Mouse (Mus musculus): ENCODE results near the gene Hunk. TPM values are rescaled to one million over a fixed set of nuclear protein-coding genes. Genes with fewer than 3 reads are reported as not detected.

Hunk gene
- polyA plus RNA-seq, 1 experiment from 2014 or later: 17.9 TPM

- ATAC-seq (ENCODE audit: low FRiP score): no peak
- Histone ChIP-seq H3K9me3 (replicated peaks) (no peaks in the 10 kb centered on the region), H3K36me3 (peaks cover 13% of the 10 kb centered on the region), H3K4me3 (no peak overlapping the region), H3K27me3 (no peaks in the 10 kb centered on the region), H3K27ac (no peak overlapping the region), H3K4me2 (replicated peaks) (no peak overlapping the region), H3K4me1 (peaks cover 31% of the 10 kb centered on the region), H3K9ac (no peak overlapping the region)
- 82% methylated on average over 2 of the region's 2 CpGs for WGBS
These were observed 11.1 kb downstream of the Hunk start for GRCm38 (mm10) chr16:90396882-90397281.

- Histone ChIP-seq H3K27ac (no peak overlapping the region), H3K36me3 (no peaks in the 10 kb centered on the region), H3K9ac (no peak overlapping the region), H3K4me2 (replicated peaks) (peak overlapping the region; percentile 27; the same call in 1 of the 2 replicates), H3K9me3 (replicated peaks) (no peaks in the 10 kb centered on the region), H3K27me3 (no peaks in the 10 kb centered on the region), H3K4me1 (peaks cover 26% of the 10 kb centered on the region), H3K4me3 (no peak overlapping the region)
- WGBS: 8% methylated on average over 7 of the region's 9 CpGs
- ATAC-seq (ENCODE audit: low FRiP score): 0 out of 2 replicates have a peak, but pooled peaks have one; percentile 20
These were observed 14.5 kb downstream of the Hunk start for GRCm38 (mm10) chr16:90400314-90400713.

GRCm38 (mm10) chr16:90400906-90401666 lies 15.3 kb downstream of the Hunk start:
- Histone ChIP-seq H3K4me3 (no peak overlapping the region; the same call in 1 of the 2 replicates), H3K9ac (no peak overlapping the region), H3K4me2 (replicated peaks) (peak overlapping the region; percentile 40), H3K9me3 (replicated peaks) (no peaks in the 10 kb centered on the region), H3K27me3 (no peaks in the 10 kb centered on the region), H3K27ac (peak overlapping the region; percentile 52), H3K36me3 (no peaks in the 10 kb centered on the region), H3K4me1 (peaks cover 31% of the 10 kb centered on the region)
- 16% methylated on average over 12 of the region's 12 CpGs for WGBS
- ATAC-seq (ENCODE audit: low FRiP score): peak; percentile 62

GRCm38 (mm10) chr16:90402292-90402691 lies 16.5 kb downstream of the Hunk start:
- Histone ChIP-seq H3K9me3 (replicated peaks) (no peaks in the 10 kb centered on the region), H3K9ac (no peak overlapping the region), H3K27me3 (no peaks in the 10 kb centered on the region), H3K4me3 (no peak overlapping the region), H3K36me3 (no peaks in the 10 kb centered on the region), H3K4me1 (peaks cover 32% of the 10 kb centered on the region), H3K27ac (no peak overlapping the region), H3K4me2 (replicated peaks) (no peak overlapping the region)
- no peak for ATAC-seq (ENCODE audit: low FRiP score)
- 81% methylated on average over 7 of the region's 7 CpGs for WGBS

DNA sequence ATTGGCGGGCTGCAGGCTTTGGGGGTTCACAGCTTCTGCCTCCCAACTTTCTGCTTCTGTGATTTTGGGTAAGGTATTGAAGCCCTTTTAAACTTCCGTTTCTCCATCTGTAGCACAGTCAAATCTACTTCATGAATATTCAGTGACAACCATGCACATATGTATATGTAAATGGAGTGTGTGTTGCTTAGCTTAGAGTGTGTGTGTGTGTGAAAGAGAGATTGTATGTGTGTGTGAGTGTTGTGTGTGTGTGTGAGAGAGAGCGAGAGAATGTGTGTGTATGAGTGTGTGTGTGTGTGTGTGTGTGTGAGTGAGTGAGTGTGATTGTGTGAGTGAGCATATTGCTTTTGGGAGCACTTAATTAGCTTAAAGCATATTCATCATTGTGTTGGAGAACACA lies 19.4 kb downstream of the Hunk start:
- Histone ChIP-seq H3K9ac (no peak overlapping the region), H3K4me1 (peaks cover 57% of the 10 kb centered on the region), H3K4me3 (no peak overlapping the region), H3K36me3 (no peaks in the 10 kb centered on the region), H3K9me3 (replicated peaks) (no peaks in the 10 kb centered on the region), H3K27ac (no peak overlapping the region), H3K4me2 (replicated peaks) (no peak overlapping the region), H3K27me3 (no peaks in the 10 kb centered on the region)
- WGBS: 74% methylated on average over 3 of the region's 3 CpGs
- ATAC-seq (ENCODE audit: low FRiP score): no peak

DNA sequence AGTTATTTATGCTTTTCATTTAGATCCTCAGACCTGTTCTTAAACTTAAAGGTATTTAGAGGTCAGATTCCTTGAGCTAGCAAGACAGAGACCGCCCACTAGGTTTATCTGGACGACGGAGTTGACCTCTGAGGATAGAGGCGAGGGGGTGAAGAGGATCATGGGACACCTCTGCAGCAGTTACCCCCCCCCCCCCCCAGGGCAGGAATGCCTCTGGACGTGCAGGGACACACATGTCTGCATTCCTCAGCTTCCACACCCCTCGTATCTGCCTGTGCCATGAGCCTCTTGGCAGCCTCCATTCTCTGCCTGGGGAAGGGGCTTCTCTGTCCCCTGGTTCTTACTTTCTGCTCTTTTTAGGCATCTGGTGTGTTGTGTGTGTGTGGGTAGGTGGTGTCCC lies 19.8 kb downstream of the Hunk start:
- H3K4me1 ChIP-seq: peaks cover 57% of the 10 kb centered on the region

DNA sequence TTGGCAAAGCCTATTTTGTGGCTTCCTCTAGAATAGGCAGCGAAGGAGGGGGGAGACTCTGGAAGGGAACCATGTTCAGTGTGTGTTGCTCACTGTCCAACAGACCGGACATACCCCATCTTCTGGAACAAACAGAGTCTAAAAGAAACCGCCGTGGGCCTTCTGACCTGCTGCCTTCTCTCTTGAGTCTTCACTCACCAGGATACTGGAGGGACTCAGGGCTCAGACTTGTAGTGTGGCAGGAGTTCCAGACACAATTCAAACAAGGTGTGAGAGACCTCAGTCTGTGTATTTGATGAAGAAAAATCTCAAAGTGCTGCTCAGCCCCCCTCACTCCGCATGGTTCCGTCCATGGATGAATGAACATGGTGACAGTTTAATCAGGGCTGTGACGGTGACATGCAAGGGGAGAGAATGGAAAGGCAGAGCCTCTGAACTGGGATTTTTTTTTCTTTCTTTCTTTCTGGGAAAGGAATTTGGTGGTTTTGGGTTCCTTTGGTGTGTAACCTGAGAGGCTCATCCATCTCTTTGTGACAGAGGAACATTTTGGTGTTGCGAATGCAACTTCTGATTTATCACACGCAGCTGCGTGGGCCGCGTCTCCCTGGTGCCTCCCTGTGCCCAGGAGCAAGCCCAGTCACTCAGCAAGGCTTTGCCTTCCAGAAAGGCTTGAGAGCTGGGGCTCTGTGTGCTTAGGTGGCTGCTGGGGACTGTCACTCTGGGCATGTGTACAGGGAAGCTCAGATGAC lies 21.9 kb downstream of the Hunk start:
- H3K4me2 ChIP-seq (replicated peaks): 0 out of 2 replicates have a peak overlapping the region, but pooled peaks have one; percentile 24
- no peaks in the 10 kb centered on the region for H3K9me3 ChIP-seq (replicated peaks)
- H3K4me1 ChIP-seq: peaks cover 44% of the 10 kb centered on the region
- H3K27ac ChIP-seq: peak overlapping the region; percentile 78
- 11% methylated on average over 12 of the region's 12 CpGs for WGBS
- peaks cover 2% of the 10 kb centered on the region; the same call in 1 of the 2 replicates for H3K36me3 ChIP-seq
- no peak overlapping the region for H3K9ac ChIP-seq
- H3K27me3 ChIP-seq: no peaks in the 10 kb centered on the region
- no peak overlapping the region for H3K4me3 ChIP-seq
- ATAC-seq (ENCODE audit: low FRiP score): peak; percentile 71

More for the DNA sequence above, 19.8 kb downstream of the Hunk start:
- H3K27ac ChIP-seq: no peak overlapping the region
- H3K9ac ChIP-seq: no peak overlapping the region
- no peaks in the 10 kb centered on the region for H3K27me3 ChIP-seq
- no peak overlapping the region for H3K4me2 ChIP-seq (replicated peaks)
- no peak overlapping the region for H3K4me3 ChIP-seq
- no peaks in the 10 kb centered on the region for H3K9me3 ChIP-seq (replicated peaks)
- no peaks in the 10 kb centered on the region for H3K36me3 ChIP-seq
- no peak for ATAC-seq (ENCODE audit: low FRiP score)
- WGBS: 47% methylated on average over 6 of the region's 6 CpGs

DNA sequence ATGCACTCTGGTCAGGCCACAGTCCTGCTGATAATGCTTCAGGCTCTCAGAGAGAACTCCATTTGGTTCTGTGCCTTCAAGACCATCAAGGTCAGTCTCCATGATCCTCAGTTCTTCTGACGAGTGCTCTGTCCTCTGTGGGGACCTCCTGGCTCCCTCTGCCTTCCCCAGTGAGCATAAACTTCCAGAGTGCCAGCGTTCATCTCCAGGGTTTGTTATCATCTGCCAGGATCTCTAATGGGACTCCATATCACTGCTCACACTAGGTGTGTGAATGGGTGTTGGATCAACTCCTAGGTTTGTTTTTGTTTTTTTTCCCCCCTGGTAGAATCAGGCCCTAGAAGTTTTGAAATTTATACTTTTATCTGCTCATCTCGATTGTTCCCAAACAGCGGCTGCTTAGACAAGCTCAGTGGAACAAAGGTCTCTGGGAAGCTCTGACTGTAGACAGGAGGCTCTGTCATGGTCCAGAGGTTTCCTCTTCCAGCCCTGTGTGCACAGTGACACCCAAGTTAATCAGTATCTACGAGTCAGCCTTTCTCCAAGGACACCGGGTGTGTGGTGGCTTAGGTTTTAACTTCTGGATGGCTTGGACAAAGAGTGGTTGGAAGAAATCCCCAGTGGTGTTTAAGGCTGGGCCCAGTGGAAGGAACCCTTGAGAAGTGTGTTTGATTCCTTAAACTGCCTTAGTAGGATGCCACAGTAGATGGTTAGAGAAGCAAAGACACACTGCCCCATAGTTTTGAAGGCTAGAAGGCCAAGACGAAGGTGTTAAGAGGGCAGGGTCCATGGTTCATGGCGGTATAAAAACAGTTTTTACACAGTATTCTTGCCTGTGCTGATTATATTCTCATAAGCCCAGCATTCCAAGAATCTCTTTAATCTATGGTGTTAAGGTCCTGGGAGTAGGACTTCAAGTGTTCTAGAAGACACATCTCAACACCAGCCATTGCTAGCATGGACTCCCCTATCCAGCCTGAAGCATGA lies 26.6 kb downstream of the Hunk start:
- no peaks in the 10 kb centered on the region for H3K27me3 ChIP-seq
- no peak overlapping the region for H3K4me2 ChIP-seq (replicated peaks)
- peaks cover 10% of the 10 kb centered on the region; the same call in 1 of the 2 replicates for H3K9me3 ChIP-seq (replicated peaks)
- ATAC-seq (ENCODE audit: low FRiP score): no peak
- H3K9ac ChIP-seq: no peak overlapping the region
- no peak overlapping the region for H3K4me3 ChIP-seq
- H3K4me1 ChIP-seq: peaks cover 31% of the 10 kb centered on the region
- H3K36me3 ChIP-seq: peaks cover 14% of the 10 kb centered on the region
- no peak overlapping the region for H3K27ac ChIP-seq
- WGBS: 81% methylated on average over 8 of the region's 8 CpGs

DNA sequence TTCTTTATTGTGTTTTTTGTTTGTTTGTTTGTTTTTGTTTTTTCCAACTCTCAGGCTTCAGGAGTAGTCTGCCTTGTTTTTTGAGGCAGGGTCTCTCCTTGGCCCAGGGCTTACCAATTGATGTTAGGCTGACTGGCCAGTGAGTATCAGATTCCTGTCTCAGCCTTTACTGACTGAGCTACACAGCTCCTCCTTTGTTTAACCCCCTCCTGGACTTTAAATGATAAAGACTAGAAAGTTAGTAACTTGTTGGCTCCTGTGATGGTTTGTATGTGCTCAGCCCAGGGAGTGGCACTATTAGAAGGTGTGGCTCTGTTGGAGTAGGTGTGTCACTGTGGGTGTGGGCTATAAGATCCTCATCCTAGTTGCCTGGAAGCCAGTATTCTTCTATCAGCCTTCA lies 30.8 kb downstream of the Hunk start:
- Histone ChIP-seq H3K4me2 (replicated peaks) (no peak overlapping the region), H3K4me3 (no peak overlapping the region), H3K4me1 (peaks cover 24% of the 10 kb centered on the region), H3K27ac (no peak overlapping the region), H3K9me3 (replicated peaks) (peaks cover 10% of the 10 kb centered on the region; the same call in 1 of the 2 replicates), H3K27me3 (no peaks in the 10 kb centered on the region), H3K9ac (no peak overlapping the region), H3K36me3 (peaks cover 14% of the 10 kb centered on the region)
- no peak for ATAC-seq (ENCODE audit: low FRiP score)

DNA sequence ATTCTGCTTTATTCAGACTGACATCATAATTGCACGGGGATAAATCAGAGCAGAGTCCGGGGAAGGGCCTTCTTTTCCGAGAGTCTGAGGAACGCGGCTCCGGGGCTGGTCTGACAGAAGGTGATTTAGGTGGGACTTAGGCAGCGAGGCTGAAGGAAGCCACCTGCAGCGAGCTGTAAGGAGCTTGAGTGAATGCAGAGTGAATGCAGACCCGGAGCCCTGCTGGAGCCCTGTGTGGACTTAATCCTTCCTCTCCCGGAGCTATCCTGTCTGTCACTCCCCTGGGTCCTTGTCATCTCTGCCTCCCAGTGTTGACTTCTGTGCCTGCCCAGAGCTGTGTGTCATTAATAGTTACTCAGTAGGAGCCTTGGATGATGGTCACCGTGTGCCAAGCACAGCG lies 32.8 kb downstream of the Hunk start:
- no peak overlapping the region for H3K4me2 ChIP-seq (replicated peaks)
- H3K4me3 ChIP-seq: no peak overlapping the region
- peaks cover 2% of the 10 kb centered on the region for H3K36me3 ChIP-seq
- ATAC-seq (ENCODE audit: low FRiP score): 0 out of 2 replicates have a peak, but pooled peaks have one; percentile 20
- no peak overlapping the region for H3K9ac ChIP-seq
- H3K27me3 ChIP-seq: no peaks in the 10 kb centered on the region
- WGBS: 12% methylated on average over 12 of the region's 12 CpGs
- peaks cover 45% of the 10 kb centered on the region for H3K4me1 ChIP-seq
- H3K9me3 ChIP-seq (replicated peaks): peaks cover 2% of the 10 kb centered on the region; the same call in 1 of the 2 replicates
- H3K27ac ChIP-seq: no peak overlapping the region

- H3K9ac ChIP-seq: no peak overlapping the region
- 0 out of 2 replicates have a peak, but pooled peaks have one; percentile 17 for ATAC-seq (ENCODE audit: low FRiP score)
- H3K4me2 ChIP-seq (replicated peaks): peak overlapping the region; percentile 27; the same call in 1 of the 2 replicates
- no peaks in the 10 kb centered on the region for H3K27me3 ChIP-seq
- WGBS: 18% methylated on average over 7 of the region's 7 CpGs
- peaks cover 68% of the 10 kb centered on the region for H3K4me1 ChIP-seq
- H3K9me3 ChIP-seq (replicated peaks): no peaks in the 10 kb centered on the region
- no peak overlapping the region for H3K4me3 ChIP-seq
- H3K36me3 ChIP-seq: no peaks in the 10 kb centered on the region
- H3K27ac ChIP-seq: peak overlapping the region; percentile 71
These were observed 35.3 kb downstream of the Hunk start for GRCm38 (mm10) chr16:90421145-90421544.

Measured in hindbrain, embryonic 12.5 days (tissue).